Mouse (Mus musculus): ENCODE data around the gene Sh3gl2. TPM values are rescaled to one million over a fixed set of nuclear protein-coding genes. Genes with fewer than 3 reads are reported as not detected.

The Sh3gl2 gene
- 66.1 and 76.7 TPM in 2 replicates for polyA plus RNA-seq (2014; fragmentation: Nextera tagmentation; extraction: Ambion mirVana)

DNA sequence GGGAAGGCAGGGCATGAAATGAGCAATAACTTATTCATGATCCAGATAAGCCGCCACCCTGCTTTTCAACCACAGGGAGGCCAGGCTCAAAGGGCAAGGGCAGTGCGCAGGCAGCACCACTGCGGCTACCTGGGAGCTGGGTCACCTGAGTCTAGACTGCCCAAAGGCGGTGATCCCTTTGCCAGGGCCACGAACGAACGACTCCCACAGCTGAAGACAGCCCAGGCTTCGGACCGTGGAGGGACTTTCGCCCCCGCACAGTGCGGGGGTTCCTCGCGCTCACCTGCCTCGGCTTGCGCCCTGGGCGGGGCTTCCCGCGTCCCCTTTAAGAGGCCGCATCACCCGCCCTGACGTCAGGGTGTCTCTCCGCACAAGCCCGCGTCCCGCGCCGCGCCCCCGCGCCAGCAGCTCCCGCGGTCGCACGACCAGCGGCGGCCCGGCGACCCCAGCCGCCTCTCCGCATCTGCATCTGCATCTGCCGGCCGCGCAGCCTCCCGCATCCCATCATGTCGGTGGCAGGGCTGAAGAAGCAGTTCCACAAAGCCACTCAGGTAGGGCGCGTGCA lies at the start of gene Sh3gl2:
Sh3gl2 (plus strand) TSS at position 56 of the 565 bp plus-strand sequence.
- WGBS, result under 1% methylated on average over 48 of the region's 48 CpGs
- Histone ChIP-seq H3K9ac (replicated peaks; ENCODE audit: low read length) (peak within 1 kb of the TSS; percentile 87), H3K36me3 (ENCODE audit: control insufficient read depth, insufficient read depth, low read length) (no peaks in the 10 kb centered on the region), H3K27ac (replicated peaks; ENCODE audit: low read depth, low read length) (peak within 1 kb of the TSS; percentile 90), H3K4me2 (ENCODE audit: low read length) (peak within 1 kb of the TSS; percentile 92), H3K27me3 (ENCODE audit: control insufficient read depth, insufficient read depth, low read length) (peaks cover 9% of the 10 kb centered on the region), H3K9me3 (ENCODE audit: control insufficient read depth, low read length) (no peaks in the 10 kb centered on the region), H3K4me3 (replicated peaks; ENCODE audit: low read depth, low read length) (peak within 1 kb of the TSS; percentile 83), H3K4me1 (ENCODE audit: control insufficient read depth, insufficient read depth, low read length) (peaks cover 4% of the 10 kb centered on the region; the same call in 1 of the 2 replicates)
- DNase-seq, result peak; percentile 90
- ATAC-seq (ENCODE audit: low FRiP score, low TSS enrichment), result peak; percentile 91

- Histone ChIP-seq H3K4me2 (ENCODE audit: low read length) (no peak overlapping the region), H3K27me3 (ENCODE audit: control insufficient read depth, insufficient read depth, low read length) (no peaks in the 10 kb centered on the region), H3K36me3 (ENCODE audit: control insufficient read depth, insufficient read depth, low read length) (no peaks in the 10 kb centered on the region), H3K9me3 (ENCODE audit: control insufficient read depth, low read length) (no peaks in the 10 kb centered on the region), H3K4me1 (ENCODE audit: control insufficient read depth, insufficient read depth, low read length) (no peaks in the 10 kb centered on the region), H3K9ac (replicated peaks; ENCODE audit: low read length) (no peak overlapping the region), H3K27ac (replicated peaks; ENCODE audit: low read depth, low read length) (no peak overlapping the region), H3K4me3 (replicated peaks; ENCODE audit: low read depth, low read length) (no peak overlapping the region)
- DNase-seq (peak; percentile 65), ATAC-seq (ENCODE audit: low FRiP score, low TSS enrichment) (no peak)
- 70% methylated on average over 4 of the region's 4 CpGs for WGBS
Measured at GRCm38 (mm10) chr4:85161156-85161555, 43.8 kb upstream of the Sh3gl2 start.

- H3K9ac ChIP-seq (replicated peaks; ENCODE audit: low read length), result no peak overlapping the region
- no peaks in the 10 kb centered on the region for H3K36me3 ChIP-seq (ENCODE audit: control insufficient read depth, insufficient read depth, low read length)
- no peaks in the 10 kb centered on the region for H3K4me1 ChIP-seq (ENCODE audit: control insufficient read depth, insufficient read depth, low read length)
- ATAC-seq (ENCODE audit: low FRiP score, low TSS enrichment) (peak; percentile 82; the same call in 1 of the 2 replicates), DNase-seq (peak; percentile 92)
- H3K27ac ChIP-seq (replicated peaks; ENCODE audit: low read depth, low read length), result no peak overlapping the region
- H3K4me3 ChIP-seq (replicated peaks; ENCODE audit: low read depth, low read length), result no peak overlapping the region
- H3K9me3 ChIP-seq (ENCODE audit: control insufficient read depth, low read length), result no peaks in the 10 kb centered on the region
- WGBS, result 23% methylated on average over 27 of the region's 27 CpGs
- no peaks in the 10 kb centered on the region for H3K27me3 ChIP-seq (ENCODE audit: control insufficient read depth, insufficient read depth, low read length)
- H3K4me2 ChIP-seq (ENCODE audit: low read length), result peak overlapping the region; percentile 35
Measured at GRCm38 (mm10) chr4:85162468-85163312, 42.2 kb upstream of the Sh3gl2 start.

DNA sequence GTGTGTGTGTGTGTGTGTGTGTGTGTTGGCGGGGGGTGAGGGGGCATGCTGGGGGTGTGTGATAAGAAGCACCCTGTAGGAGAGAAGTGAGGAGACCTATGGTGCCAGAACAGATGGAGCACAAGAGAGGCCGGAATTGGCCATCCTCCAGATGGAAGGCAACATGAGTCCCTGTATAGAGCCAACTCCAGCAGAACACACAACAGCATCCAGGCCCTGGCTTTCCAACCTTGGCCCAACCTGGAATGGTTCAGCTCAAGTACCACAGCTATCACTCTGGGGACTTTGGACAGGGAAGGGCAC lies 41.7 kb upstream of the Sh3gl2 start:
- Histone ChIP-seq H3K9ac (replicated peaks; ENCODE audit: low read length) (no peak overlapping the region), H3K36me3 (ENCODE audit: control insufficient read depth, insufficient read depth, low read length) (no peaks in the 10 kb centered on the region), H3K27ac (replicated peaks; ENCODE audit: low read depth, low read length) (no peak overlapping the region), H3K4me3 (replicated peaks; ENCODE audit: low read depth, low read length) (no peak overlapping the region), H3K27me3 (ENCODE audit: control insufficient read depth, insufficient read depth, low read length) (no peaks in the 10 kb centered on the region), H3K4me2 (ENCODE audit: low read length) (no peak overlapping the region), H3K4me1 (ENCODE audit: control insufficient read depth, insufficient read depth, low read length) (no peaks in the 10 kb centered on the region), H3K9me3 (ENCODE audit: control insufficient read depth, low read length) (no peaks in the 10 kb centered on the region)
- 96% methylated on average over 2 of the region's 2 CpGs for WGBS
- DNase-seq (no peak), ATAC-seq (ENCODE audit: low FRiP score, low TSS enrichment) (no peak)

GRCm38 (mm10) chr4:85168001-85168400 lies 36.9 kb upstream of the Sh3gl2 start:
- Histone ChIP-seq H3K9ac (replicated peaks; ENCODE audit: low read length) (no peak overlapping the region), H3K27me3 (ENCODE audit: control insufficient read depth, insufficient read depth, low read length) (no peaks in the 10 kb centered on the region), H3K4me2 (ENCODE audit: low read length) (no peak overlapping the region), H3K4me1 (ENCODE audit: control insufficient read depth, insufficient read depth, low read length) (no peaks in the 10 kb centered on the region), H3K9me3 (ENCODE audit: control insufficient read depth, low read length) (no peaks in the 10 kb centered on the region), H3K36me3 (ENCODE audit: control insufficient read depth, insufficient read depth, low read length) (no peaks in the 10 kb centered on the region), H3K4me3 (replicated peaks; ENCODE audit: low read depth, low read length) (no peak overlapping the region), H3K27ac (replicated peaks; ENCODE audit: low read depth, low read length) (no peak overlapping the region)
- DNase-seq (no peak), ATAC-seq (ENCODE audit: low FRiP score, low TSS enrichment) (no peak)
- 96% methylated on average over 12 of the region's 12 CpGs for WGBS

GRCm38 (mm10) chr4:85175466-85175865 lies 29.5 kb upstream of the Sh3gl2 start:
- no peaks in the 10 kb centered on the region for H3K27me3 ChIP-seq (ENCODE audit: control insufficient read depth, insufficient read depth, low read length)
- no peak overlapping the region for H3K4me2 ChIP-seq (ENCODE audit: low read length)
- no peak overlapping the region for H3K4me3 ChIP-seq (replicated peaks; ENCODE audit: low read depth, low read length)
- whole genome bisulfite sequencing, result 92% methylated on average over 4 of the region's 4 CpGs
- H3K27ac ChIP-seq (replicated peaks; ENCODE audit: low read depth, low read length), result no peak overlapping the region
- DNase-seq (no peak), ATAC-seq (ENCODE audit: low FRiP score, low TSS enrichment) (no peak)
- no peaks in the 10 kb centered on the region for H3K9me3 ChIP-seq (ENCODE audit: control insufficient read depth, low read length)
- no peak overlapping the region for H3K9ac ChIP-seq (replicated peaks; ENCODE audit: low read length)
- H3K36me3 ChIP-seq (ENCODE audit: control insufficient read depth, insufficient read depth, low read length), result no peaks in the 10 kb centered on the region
- no peaks in the 10 kb centered on the region for H3K4me1 ChIP-seq (ENCODE audit: control insufficient read depth, insufficient read depth, low read length)

DNA sequence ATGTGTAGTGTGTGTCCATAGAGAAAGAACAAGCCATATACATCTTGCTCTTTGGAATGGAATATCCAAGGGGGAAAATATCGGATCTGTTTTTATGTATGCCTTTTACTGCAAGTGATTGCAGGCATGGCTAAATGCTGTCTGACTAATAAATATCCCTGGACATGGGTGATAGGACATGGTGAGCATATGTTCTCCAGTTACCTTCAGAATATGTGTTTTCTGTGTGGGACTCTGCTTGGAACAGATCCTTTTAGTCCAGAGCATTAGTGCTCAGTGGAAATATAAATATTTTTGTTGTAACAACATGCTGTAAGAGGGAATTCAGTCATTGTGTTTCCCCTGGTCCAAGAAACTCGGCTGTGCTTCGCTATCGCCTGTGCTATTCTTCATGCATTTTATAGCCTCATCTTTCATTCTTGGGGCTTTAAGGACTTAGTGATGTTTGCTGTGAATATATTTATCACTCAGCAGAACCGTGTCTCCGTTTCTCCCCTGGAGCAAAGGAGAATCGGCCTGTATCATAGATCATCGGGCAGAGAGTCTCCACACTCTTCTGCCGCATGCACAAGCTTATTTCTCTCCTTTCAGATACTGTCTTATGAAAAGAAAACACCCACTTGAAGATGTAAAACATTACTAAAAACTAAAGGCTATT lies 26.4 kb upstream of the Sh3gl2 start:
- WGBS, result 83% methylated on average over 9 of the region's 9 CpGs
- H3K4me3 ChIP-seq (replicated peaks; ENCODE audit: low read depth, low read length), result no peak overlapping the region
- no peaks in the 10 kb centered on the region for H3K27me3 ChIP-seq (ENCODE audit: control insufficient read depth, insufficient read depth, low read length)
- H3K4me1 ChIP-seq (ENCODE audit: control insufficient read depth, insufficient read depth, low read length), result no peaks in the 10 kb centered on the region
- H3K27ac ChIP-seq (replicated peaks; ENCODE audit: low read depth, low read length), result no peak overlapping the region
- DNase-seq, result no peak
- H3K4me2 ChIP-seq (ENCODE audit: low read length), result no peak overlapping the region
- no peaks in the 10 kb centered on the region for H3K36me3 ChIP-seq (ENCODE audit: control insufficient read depth, insufficient read depth, low read length)
- ATAC-seq (ENCODE audit: low FRiP score, low TSS enrichment), result no peak
- H3K9me3 ChIP-seq (ENCODE audit: control insufficient read depth, low read length), result no peaks in the 10 kb centered on the region
- H3K9ac ChIP-seq (replicated peaks; ENCODE audit: low read length), result no peak overlapping the region

DNA sequence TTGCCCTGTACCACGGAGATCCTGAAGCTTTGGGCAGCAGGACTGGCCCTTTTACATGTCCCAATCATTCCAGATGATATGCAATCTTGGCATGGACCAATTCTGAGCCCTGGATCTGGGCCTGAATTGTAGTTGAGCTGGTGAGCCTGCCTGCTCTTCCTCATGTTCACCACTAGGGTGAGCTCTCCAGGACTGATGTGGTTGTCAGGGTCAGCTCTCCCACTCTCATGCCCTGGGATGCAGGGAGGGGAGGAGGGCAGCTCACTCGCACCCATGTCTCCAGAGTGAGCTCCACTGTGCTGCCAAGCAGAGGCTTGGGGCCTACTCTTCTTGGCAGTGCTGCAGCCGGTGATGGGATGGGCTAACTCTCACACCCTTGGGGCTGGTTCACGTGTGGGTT lies 18.9 kb upstream of the Sh3gl2 start:
- H3K4me3 ChIP-seq (replicated peaks; ENCODE audit: low read depth, low read length), result no peak overlapping the region
- no peak overlapping the region for H3K4me2 ChIP-seq (ENCODE audit: low read length)
- no peaks in the 10 kb centered on the region for H3K4me1 ChIP-seq (ENCODE audit: control insufficient read depth, insufficient read depth, low read length)
- H3K9ac ChIP-seq (replicated peaks; ENCODE audit: low read length), result no peak overlapping the region
- WGBS, result 56% methylated on average over 4 of the region's 4 CpGs
- DNase-seq, result no peak
- no peaks in the 10 kb centered on the region for H3K9me3 ChIP-seq (ENCODE audit: control insufficient read depth, low read length)
- H3K27ac ChIP-seq (replicated peaks; ENCODE audit: low read depth, low read length), result no peak overlapping the region
- no peaks in the 10 kb centered on the region for H3K27me3 ChIP-seq (ENCODE audit: control insufficient read depth, insufficient read depth, low read length)
- H3K36me3 ChIP-seq (ENCODE audit: control insufficient read depth, insufficient read depth, low read length), result no peaks in the 10 kb centered on the region
- ATAC-seq (ENCODE audit: low FRiP score, low TSS enrichment), result no peak

Data from midbrain, embryonic 14.5 days (tissue).